Mouse (Mus musculus): Measurements from ENCODE around the gene Bid.

GRCm38 (mm10) chr6:120930450-120931306, 14.0 kb upstream of the Bid start:
- TF ChIP-seq EP300 (IDR thresholded peaks at IDR 0.05; ENCODE audit: low read depth) (no peak), CTCF (IDR thresholded peaks at IDR 0.05; ENCODE audit: low read depth) (no peak)

Measured in liver, embryonic 14.5 days (tissue).